Mouse (Mus musculus) forebrain, postnatal 0 days (tissue): ENCODE measurements at regions not wholly inside any gene's neighbourhood (a gene's known extent, or its start where the extent isn't known, plus 50 kb on each side); places are given as distances from the start of the nearest gene placed in this dataset.
A peak's percentile ranks its signal among the peaks of the same experiment; 100 is the strongest.

Experiments used
- ATAC-seq: fragments of 200-750 bp; cut with Nextera tagmentation; 2 replicates; pipeline ENCODE4 v1.8.0; 2017; ENCODE audit warnings: mild to moderate bottlenecking, moderate library complexity
- DNase-seq: peaks from one replicate; pipeline ENCODE4 v3.0.0-alpha.2; 2015
- H3K27ac ChIP-seq: fragments of 300-500 bp; sonication (generic); 2 replicates; pipeline ENCODE4 v1.5.1; 2014; ENCODE audit warnings: low read depth, mild to moderate bottlenecking, antibody characterized with exemption, low read length, moderate library complexity, mixed read lengths
- H3K27me3 ChIP-seq: fragments of 300-500 bp; sonication (generic); 2 replicates; pipeline ENCODE4 v1.6.1; 2014; ENCODE audit warnings: mild to moderate bottlenecking, low read length, mixed read lengths; ENCODE audit not compliant: insufficient read depth
- H3K36me3 ChIP-seq: fragments of 300-500 bp; sonication (generic); 2 replicates; pipeline ENCODE4 v1.6.1; 2014; ENCODE audit warnings: mild to moderate bottlenecking, moderate library complexity; ENCODE audit not compliant: insufficient read depth
- H3K4me1 ChIP-seq: fragments of 300-500 bp; sonication (generic); 2 replicates; pipeline ENCODE4 v1.6.1; 2014; ENCODE audit warnings: antibody characterized with exemption; ENCODE audit not compliant: insufficient read depth
- H3K4me2 ChIP-seq: fragments of 300-500 bp; sonication (generic); 2 replicates; pipeline ENCODE4 v1.6.1; 2014; ENCODE audit warnings: low read depth, mild to moderate bottlenecking, moderate library complexity
- H3K4me3 ChIP-seq: fragments of 300-500 bp; sonication (generic); 2 replicates; pipeline ENCODE4 v1.5.1; 2014; ENCODE audit warnings: low read depth, low read length, mixed read lengths
- H3K9ac ChIP-seq: fragments of 300-500 bp; sonication (generic); 2 replicates; pipeline ENCODE4 v1.6.1; 2014; ENCODE audit warnings: mild to moderate bottlenecking
- H3K9me3 ChIP-seq: fragments of 300-500 bp; sonication (generic); 2 replicates; pipeline ENCODE4 v1.6.1; 2016; ENCODE audit warnings: low read length
- CTCF ChIP-seq: sonication (generic); IDR thresholded peaks from 2 replicates; pipeline ENCODE4 v1.5.1; 2016; ENCODE audit warnings: antibody characterized with exemption, control low read depth, low read depth
- WGBS: fragments of 180-500 bp; shearing (Covaris S2); extraction: QIAGEN DNeasy Blood & Tissue Kit; methylation state at CpG from one replicate; pipeline ENCODE4 v1.1.7; 2014; 5-methylcytosine and 5-hydroxymethylcytosine counted together

DNA sequence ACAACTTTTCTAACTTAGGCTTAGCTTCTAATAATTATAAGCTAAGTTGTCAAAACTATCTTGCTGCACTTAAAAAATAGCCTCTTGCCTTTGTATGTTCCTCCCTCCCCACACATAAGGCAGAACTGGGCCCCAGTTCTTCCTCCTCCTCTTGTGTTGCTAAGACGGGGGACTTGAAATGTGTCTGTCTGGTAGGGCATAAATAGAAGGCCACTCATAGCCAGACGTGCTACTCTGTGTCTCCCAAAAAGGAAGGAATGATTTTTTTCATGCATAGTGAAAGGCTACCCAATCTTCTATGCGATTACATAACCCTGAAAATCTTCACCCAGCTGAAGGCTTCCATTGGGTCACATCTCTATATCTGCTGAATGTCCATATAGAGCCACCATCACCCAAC lies 183.5 kb downstream of the Hsfy2 start:
- Histone ChIP-seq H3K4me3 (no peak overlapping the region), H3K36me3 (no peaks in the 10 kb centered on the region), H3K27me3 (no peaks in the 10 kb centered on the region), H3K9ac (no peak overlapping the region), H3K9me3 (no peaks in the 10 kb centered on the region), H3K27ac (no peak overlapping the region), H3K4me1 (no peaks in the 10 kb centered on the region), H3K4me2 (no peak overlapping the region)
- no peak for TF ChIP-seq CTCF
- DNase-seq, result no peak
- no peak for ATAC-seq
- 83% methylated on average over 3 of the region's 3 CpGs for WGBS

DNA sequence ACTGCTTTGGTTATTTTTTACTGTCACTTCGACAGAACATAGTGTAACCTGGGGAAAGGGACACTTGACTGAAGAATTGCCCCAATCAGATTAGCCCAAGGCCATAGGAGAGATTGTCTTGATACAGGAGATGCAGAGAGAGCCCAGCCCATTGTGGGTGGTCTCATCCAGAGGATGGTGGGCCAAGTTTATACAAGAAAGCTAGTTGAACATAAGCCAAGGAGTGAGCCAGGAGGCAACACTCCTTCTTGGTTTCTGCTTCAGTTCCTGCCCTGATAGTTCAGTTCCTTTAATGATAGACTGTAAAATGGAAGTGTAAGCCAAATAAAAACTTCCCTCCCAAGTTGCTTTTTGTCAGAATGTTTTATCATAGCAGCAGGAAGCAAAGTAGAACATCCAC lies 194.4 kb downstream of the Hsfy2 start:
- no peaks in the 10 kb centered on the region for H3K4me1 ChIP-seq
- TF ChIP-seq CTCF, result no peak
- DNase-seq (no peak), ATAC-seq (no peak)
- H3K27me3 ChIP-seq, result no peaks in the 10 kb centered on the region
- H3K36me3 ChIP-seq, result no peaks in the 10 kb centered on the region
- H3K4me3 ChIP-seq, result no peak overlapping the region
- no peak overlapping the region for H3K9ac ChIP-seq
- H3K9me3 ChIP-seq, result no peaks in the 10 kb centered on the region
- no peak overlapping the region for H3K4me2 ChIP-seq
- WGBS, result 74% methylated on average over 1 of the region's 1 CpGs
- H3K27ac ChIP-seq, result no peak overlapping the region

DNA sequence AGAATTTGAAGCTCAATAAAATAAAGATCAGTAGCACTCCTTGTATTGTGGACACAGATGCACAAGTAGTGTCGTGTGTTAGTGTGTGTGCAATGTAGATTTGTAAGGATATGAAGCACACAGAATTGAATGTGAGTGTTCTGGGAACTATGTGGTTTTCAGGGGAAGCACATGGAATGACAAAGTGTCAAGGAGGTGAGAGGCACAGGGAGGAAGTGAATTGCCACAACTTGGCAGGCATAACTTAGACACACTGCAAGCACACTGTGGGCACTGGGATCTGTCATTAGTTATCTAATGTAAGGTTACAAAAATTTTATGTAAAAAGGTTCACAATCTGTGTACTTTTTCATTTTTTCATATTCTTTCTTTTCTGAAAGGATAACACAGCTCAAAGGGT lies 230.4 kb downstream of the Hsfy2 start:
- TF ChIP-seq CTCF, result no peak
- no peaks in the 10 kb centered on the region for H3K36me3 ChIP-seq
- H3K4me1 ChIP-seq, result no peaks in the 10 kb centered on the region
- no peak overlapping the region for H3K4me3 ChIP-seq
- no peaks in the 10 kb centered on the region for H3K9me3 ChIP-seq
- H3K27ac ChIP-seq, result no peak overlapping the region
- no peaks in the 10 kb centered on the region for H3K27me3 ChIP-seq
- 88% methylated on average over 1 of the region's 1 CpGs for WGBS
- no peak overlapping the region for H3K4me2 ChIP-seq
- no peak for ATAC-seq
- H3K9ac ChIP-seq, result no peak overlapping the region
- DNase-seq, result no peak

DNA sequence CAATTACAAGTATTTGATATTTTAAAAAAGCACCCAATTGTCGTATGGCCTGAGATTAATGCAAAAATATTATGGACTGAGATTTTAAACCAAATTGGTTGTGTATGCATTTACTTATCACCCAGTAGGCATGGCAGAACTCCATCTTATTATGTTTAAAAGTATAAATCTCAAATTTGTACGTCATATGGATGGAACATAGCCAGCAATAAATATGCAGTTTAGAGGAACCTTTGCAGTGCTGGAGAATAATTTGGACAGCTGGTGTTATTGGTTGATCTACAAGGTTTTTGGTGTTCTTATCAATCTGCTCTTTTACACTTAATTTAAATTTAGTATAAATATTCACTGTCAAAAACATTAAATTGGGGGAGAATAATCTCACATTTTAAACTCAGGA lies 233.9 kb downstream of the Hsfy2 start:
- DNase-seq, result no peak
- ATAC-seq, result no peak
- no peaks in the 10 kb centered on the region for H3K36me3 ChIP-seq
- H3K4me1 ChIP-seq, result no peaks in the 10 kb centered on the region
- no peak overlapping the region for H3K4me3 ChIP-seq
- no peak overlapping the region for H3K27ac ChIP-seq
- H3K27me3 ChIP-seq, result no peaks in the 10 kb centered on the region
- WGBS, result 64% methylated on average over 2 of the region's 2 CpGs
- no peak overlapping the region for H3K4me2 ChIP-seq
- H3K9ac ChIP-seq, result no peak overlapping the region
- no peak for TF ChIP-seq CTCF
- H3K9me3 ChIP-seq, result no peaks in the 10 kb centered on the region

DNA sequence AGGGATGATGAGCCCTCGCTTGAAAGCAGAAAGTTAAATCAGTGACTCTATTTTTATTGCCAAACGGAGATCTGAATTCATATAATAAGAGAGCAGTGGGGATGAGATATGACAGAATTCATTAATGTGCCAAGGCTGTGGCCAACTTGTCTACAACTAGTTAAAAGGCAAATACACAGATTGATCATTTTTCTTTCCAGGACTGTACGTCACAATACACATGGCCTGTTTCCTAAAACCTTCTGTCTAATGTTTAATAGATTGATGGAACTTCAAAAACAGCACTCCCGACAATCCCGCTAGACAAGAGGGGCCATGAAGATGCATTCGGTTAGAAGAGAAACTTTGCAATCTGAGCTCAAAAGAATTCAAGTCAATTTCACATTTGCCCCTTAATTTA lies 241.4 kb downstream of the Hsfy2 start:
- no peak overlapping the region for H3K4me3 ChIP-seq
- no peaks in the 10 kb centered on the region for H3K9me3 ChIP-seq
- H3K4me2 ChIP-seq, result no peak overlapping the region
- peak; percentile 58 for DNase-seq
- H3K9ac ChIP-seq, result no peak overlapping the region
- WGBS, result 57% methylated on average over 6 of the region's 6 CpGs
- no peaks in the 10 kb centered on the region for H3K27me3 ChIP-seq
- TF ChIP-seq CTCF, result no peak
- no peak overlapping the region for H3K27ac ChIP-seq
- peak; percentile 47; the same call in 1 of the 2 replicates for ATAC-seq
- no peaks in the 10 kb centered on the region for H3K36me3 ChIP-seq
- H3K4me1 ChIP-seq, result no peaks in the 10 kb centered on the region

DNA sequence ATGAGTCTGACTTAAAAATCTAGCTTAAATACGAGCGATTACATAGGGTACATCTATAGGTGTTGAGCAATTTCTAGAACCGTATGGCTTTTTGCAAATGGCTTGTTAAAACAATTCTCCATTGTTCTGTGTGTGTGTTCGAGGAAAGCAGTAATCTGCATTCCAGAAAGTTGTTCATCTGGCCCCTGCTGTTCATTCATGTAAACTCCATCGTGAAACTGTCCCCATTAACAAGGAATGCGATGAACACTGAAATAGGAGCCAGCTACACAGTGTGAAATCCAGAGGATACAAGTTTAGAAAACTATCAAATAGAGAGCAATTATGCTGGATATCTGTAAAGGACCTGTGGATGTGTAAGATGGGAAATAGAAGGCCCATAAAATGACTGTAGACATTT lies 250.1 kb downstream of the Hsfy2 start:
- H3K27me3 ChIP-seq, result no peaks in the 10 kb centered on the region
- H3K9ac ChIP-seq, result no peak overlapping the region
- H3K27ac ChIP-seq, result no peak overlapping the region
- 44% methylated on average over 6 of the region's 6 CpGs for WGBS
- H3K4me1 ChIP-seq, result no peaks in the 10 kb centered on the region
- TF ChIP-seq CTCF, result no peak
- H3K36me3 ChIP-seq, result no peaks in the 10 kb centered on the region
- no peak for DNase-seq
- H3K4me2 ChIP-seq, result no peak overlapping the region
- no peaks in the 10 kb centered on the region for H3K9me3 ChIP-seq
- H3K4me3 ChIP-seq, result no peak overlapping the region
- ATAC-seq, result no peak

DNA sequence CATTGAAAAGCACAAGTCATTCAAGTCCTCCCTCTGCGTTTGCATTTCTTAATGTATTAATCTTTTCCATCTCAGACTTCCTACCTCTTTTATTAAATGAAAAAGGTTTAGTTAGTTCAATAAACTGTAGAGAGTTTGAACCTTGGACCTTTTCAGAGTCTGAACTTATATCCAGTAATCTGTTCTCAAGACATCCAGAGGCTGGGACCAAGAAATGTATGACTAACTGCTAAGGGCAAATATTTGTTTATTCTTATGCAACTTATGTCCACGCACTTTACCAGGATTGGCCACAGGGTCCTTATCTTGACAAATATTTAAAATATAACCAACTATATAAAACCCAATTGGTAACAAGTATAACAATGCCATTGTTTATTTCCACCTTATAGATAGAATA lies 270.9 kb downstream of the Hsfy2 start:
- H3K4me3 ChIP-seq, result no peak overlapping the region
- H3K27ac ChIP-seq, result no peak overlapping the region
- no peak for ATAC-seq
- no peaks in the 10 kb centered on the region for H3K9me3 ChIP-seq
- no peak for DNase-seq
- TF ChIP-seq CTCF, result no peak
- H3K27me3 ChIP-seq, result no peaks in the 10 kb centered on the region
- no peaks in the 10 kb centered on the region for H3K4me1 ChIP-seq
- H3K9ac ChIP-seq, result no peak overlapping the region
- 94% methylated on average over 2 of the region's 2 CpGs for WGBS
- H3K4me2 ChIP-seq, result no peak overlapping the region
- H3K36me3 ChIP-seq, result no peaks in the 10 kb centered on the region

DNA sequence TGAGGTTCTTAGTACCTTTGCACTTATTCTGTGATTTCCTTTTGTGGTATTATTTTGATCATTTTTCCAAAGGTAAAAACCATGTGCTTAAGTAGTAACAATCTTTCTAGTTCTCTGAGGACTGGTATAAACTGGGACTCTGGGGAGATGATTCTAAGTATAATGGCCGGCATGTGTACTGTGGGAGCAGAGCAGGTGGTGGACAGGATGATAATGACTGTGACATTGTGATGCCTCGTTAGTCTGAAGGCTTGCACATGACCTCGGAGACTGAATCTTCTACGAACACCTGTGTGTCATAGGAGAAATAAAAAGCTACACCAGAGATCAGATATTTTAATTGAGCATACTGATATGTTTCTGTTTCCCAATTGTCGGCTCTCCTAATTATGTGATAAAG lies 276.4 kb downstream of the Hsfy2 start:
- DNase-seq (no peak), ATAC-seq (no peak)
- H3K27me3 ChIP-seq, result no peaks in the 10 kb centered on the region
- H3K27ac ChIP-seq, result no peak overlapping the region
- H3K4me2 ChIP-seq, result no peak overlapping the region
- H3K36me3 ChIP-seq, result no peaks in the 10 kb centered on the region
- no peak overlapping the region for H3K9ac ChIP-seq
- no peaks in the 10 kb centered on the region for H3K9me3 ChIP-seq
- H3K4me1 ChIP-seq, result no peaks in the 10 kb centered on the region
- 54% methylated on average over 5 of the region's 5 CpGs for WGBS
- H3K4me3 ChIP-seq, result no peak overlapping the region
- no peak for TF ChIP-seq CTCF
